Mouse (Mus musculus): ENCODE measurements around the gene Dusp13. TPM values are rescaled to one million over a fixed set of nuclear protein-coding genes. Genes with fewer than 3 reads are reported as not detected.

Dusp13 gene
- polyA plus RNA-seq, 1 experiment: 0.75 TPM

DNA sequence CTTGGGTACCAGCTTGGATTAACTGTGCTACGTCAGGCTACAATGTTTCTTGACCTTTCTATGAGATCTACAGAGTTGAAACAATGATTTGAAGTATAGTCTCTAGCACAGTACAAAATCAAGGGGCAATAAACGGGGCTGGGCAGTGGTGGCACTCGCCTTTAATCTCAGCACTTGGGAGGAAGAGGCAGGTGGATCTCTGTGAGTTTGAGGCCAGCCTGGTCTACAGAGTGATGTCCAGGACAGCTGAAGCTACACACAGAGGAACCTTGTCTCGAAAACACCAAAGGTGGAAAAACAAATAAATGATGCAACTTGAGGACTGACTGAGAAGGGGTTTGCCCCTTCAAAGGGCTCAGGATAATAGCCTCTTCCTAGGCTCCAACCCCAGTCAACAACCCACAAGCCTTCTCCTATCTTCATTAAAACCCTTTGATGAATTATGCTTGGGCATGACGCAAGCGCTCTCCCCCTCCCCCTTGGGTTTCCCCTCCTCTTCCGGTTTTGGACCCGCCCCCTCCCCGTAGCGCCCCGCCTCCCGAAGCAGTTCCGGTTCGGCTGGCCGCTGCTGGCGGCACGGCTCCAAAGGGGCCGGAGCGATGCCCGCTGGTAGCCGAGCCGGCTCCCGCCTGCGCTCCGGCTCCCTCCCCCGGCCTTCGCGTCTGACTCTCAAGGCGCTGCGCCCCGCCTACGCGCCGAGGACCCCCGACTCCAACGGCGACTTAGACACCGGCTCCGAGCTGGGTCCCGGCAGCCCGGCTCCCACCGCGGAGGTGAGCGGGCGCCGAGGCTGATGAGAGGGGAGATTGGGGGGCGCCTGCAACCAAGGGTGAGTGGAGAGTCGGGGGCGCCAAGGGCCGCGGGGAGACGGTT lies 737 bp downstream of the Dusp13 start, which contains the start of gene Samd8:
Gene Samd8 (plus strand): TSS at position 524 of the 873 bp plus-strand sequence.
- peak; percentile 74 for DNase-seq
- WGBS: 6% methylated on average over 52 of the region's 52 CpGs
- H3K27ac ChIP-seq (ENCODE audit: control insufficient read depth, insufficient read depth, low read length): peak within 1 kb of the TSS; percentile 32; the same call in 1 of the 2 replicates
- H3K36me3 ChIP-seq (ENCODE audit: control insufficient read depth, insufficient read depth, low read length): no peaks in the 10 kb centered on the region
- H3K27me3 ChIP-seq (ENCODE audit: control insufficient read depth, insufficient read depth, low read length): no peaks in the 10 kb centered on the region
- H3K4me3 ChIP-seq (ENCODE audit: control insufficient read depth, insufficient read depth, low read length): peak within 1 kb of the TSS; percentile 95
- TF ChIP-seq CTCF (IDR thresholded peaks at IDR 0.05; ENCODE audit: borderline replicate concordance, control insufficient read depth, extremely low read depth, insufficient read depth, low read length, poor library complexity) (no peak), POLR2A (IDR thresholded peaks at IDR 0.05; ENCODE audit: control insufficient read depth, extremely low read depth, insufficient read depth, low read length, poor library complexity) (0 out of 2 replicates have a peak, but pooled peaks have one; percentile 54)
- H3K4me1 ChIP-seq (replicated peaks; ENCODE audit: control insufficient read depth, insufficient read depth, low read length): peaks cover 3% of the 10 kb centered on the region; the same call in 1 of the 2 replicates

DNA sequence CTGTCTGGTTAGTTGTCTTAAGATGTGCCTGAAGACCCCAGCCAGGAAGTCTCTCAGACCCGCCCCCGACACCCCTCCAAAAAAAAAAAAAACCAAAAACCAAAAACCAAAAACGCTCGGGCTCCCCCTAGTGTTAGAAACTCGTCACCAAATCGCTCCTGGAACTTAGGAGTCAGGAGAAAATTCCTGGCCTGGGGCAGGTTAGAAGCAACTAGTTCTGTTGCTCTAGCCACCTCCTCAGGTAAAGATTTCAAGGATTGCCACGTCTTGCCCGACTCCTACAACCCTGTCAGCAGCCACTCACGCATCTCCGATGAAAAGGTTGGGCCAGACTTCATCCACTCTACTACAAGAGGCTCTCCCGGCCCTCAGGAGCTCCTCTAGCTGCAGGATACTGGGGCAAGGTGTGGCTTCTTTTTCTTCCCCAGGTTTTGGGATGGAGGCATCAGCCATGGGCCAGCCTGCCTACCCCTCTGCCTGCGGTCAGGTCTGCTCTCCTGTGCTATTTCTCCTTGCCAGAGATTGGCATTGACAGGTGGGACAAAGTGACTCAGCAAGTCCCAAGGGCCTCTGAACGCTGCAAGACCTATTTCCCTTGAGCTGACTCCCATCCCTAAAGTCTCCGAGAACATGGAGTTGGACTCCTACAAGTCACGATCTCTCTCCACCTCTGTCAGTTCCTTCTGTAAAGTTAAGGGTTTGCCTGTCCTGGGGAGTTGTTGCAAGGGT lies 2.7 kb downstream of the Dusp13 start:
- 47% methylated on average over 15 of the region's 15 CpGs for WGBS
- H3K27me3 ChIP-seq (ENCODE audit: control insufficient read depth, insufficient read depth, low read length): no peaks in the 10 kb centered on the region
- peak; percentile 28 for DNase-seq
- no peak overlapping the region for H3K27ac ChIP-seq (ENCODE audit: control insufficient read depth, insufficient read depth, low read length)
- peak; percentile 20; the same call in 1 of the 2 replicates for TF ChIP-seq CTCF (IDR thresholded peaks at IDR 0.05; ENCODE audit: borderline replicate concordance, control insufficient read depth, extremely low read depth, insufficient read depth, low read length, poor library complexity)
- TF ChIP-seq POLR2A (IDR thresholded peaks at IDR 0.05; ENCODE audit: control insufficient read depth, extremely low read depth, insufficient read depth, low read length, poor library complexity): no peak
- no peaks in the 10 kb centered on the region for H3K36me3 ChIP-seq (ENCODE audit: control insufficient read depth, insufficient read depth, low read length)
- H3K4me3 ChIP-seq (ENCODE audit: control insufficient read depth, insufficient read depth, low read length): no peak overlapping the region
- peaks cover 3% of the 10 kb centered on the region; the same call in 1 of the 2 replicates for H3K4me1 ChIP-seq (replicated peaks; ENCODE audit: control insufficient read depth, insufficient read depth, low read length)

DNA sequence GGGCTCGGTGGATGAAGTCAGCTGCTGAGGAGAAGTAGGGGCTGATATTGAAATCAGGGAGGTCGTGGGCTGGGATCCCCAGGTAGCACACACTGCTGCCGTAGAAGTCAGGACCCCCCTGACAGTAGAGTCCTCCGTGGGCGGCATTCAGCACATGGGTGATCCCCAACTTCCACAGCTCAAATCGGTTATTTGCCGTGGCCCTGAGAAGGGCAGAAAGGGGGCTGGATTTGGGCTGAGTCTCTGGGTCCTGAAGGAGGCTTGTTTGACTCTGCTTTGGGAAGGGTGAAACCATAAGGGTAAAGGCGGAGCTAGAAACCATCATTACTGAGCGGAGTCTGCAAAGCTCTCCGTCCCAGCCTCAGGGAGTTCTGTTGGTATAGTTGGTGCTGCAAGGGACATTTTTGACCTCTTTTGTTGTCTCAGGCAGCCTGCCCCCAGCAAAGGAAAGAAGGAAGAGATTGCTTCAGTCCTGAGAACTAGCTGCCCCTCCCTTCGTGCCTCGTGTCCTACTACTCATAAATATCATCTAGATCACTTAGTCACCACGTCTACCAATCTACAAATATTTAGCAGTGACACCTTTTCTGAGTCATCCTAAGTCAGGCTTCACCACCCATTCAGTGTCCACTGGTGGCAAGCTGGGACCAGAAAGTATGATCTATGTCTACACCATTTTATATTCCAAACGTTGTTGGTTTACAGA lies 3.4 kb downstream of the Dusp13 start:
- Histone ChIP-seq H3K36me3 (ENCODE audit: control insufficient read depth, insufficient read depth, low read length) (no peaks in the 10 kb centered on the region), H3K27ac (ENCODE audit: control insufficient read depth, insufficient read depth, low read length) (no peak overlapping the region), H3K4me1 (replicated peaks; ENCODE audit: control insufficient read depth, insufficient read depth, low read length) (peaks cover 3% of the 10 kb centered on the region; the same call in 1 of the 2 replicates), H3K27me3 (ENCODE audit: control insufficient read depth, insufficient read depth, low read length) (no peaks in the 10 kb centered on the region), H3K4me3 (ENCODE audit: control insufficient read depth, insufficient read depth, low read length) (no peak overlapping the region)
- 71% methylated on average over 14 of the region's 14 CpGs for WGBS
- DNase-seq: no peak
- no peak for TF ChIP-seq POLR2A (IDR thresholded peaks at IDR 0.05; ENCODE audit: control insufficient read depth, extremely low read depth, insufficient read depth, low read length, poor library complexity)
- no peak for TF ChIP-seq CTCF (IDR thresholded peaks at IDR 0.05; ENCODE audit: borderline replicate concordance, control insufficient read depth, extremely low read depth, insufficient read depth, low read length, poor library complexity)

DNA sequence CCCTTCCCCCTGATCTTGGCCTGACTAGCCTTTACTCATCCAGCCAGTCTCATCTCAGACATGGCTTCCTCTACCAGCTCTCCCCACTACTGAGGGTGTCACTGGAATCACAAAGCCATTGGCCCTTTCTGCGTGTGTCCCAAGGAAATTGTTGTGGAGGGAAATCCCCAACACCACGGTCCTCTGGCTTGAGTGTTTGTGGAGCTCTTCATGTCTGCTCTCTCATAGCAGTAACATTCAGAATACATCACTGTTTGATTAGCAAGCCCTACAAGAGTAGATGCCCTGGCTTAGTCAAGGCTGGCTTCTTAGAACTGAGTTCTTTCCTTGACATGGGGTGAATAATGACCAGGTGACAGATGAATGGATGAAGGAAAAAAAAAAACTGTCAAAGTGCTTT lies 4.1 kb downstream of the Dusp13 start:
- Histone ChIP-seq H3K4me1 (replicated peaks; ENCODE audit: control insufficient read depth, insufficient read depth, low read length) (peaks cover 3% of the 10 kb centered on the region; the same call in 1 of the 2 replicates), H3K27me3 (ENCODE audit: control insufficient read depth, insufficient read depth, low read length) (no peaks in the 10 kb centered on the region), H3K27ac (ENCODE audit: control insufficient read depth, insufficient read depth, low read length) (no peak overlapping the region), H3K36me3 (ENCODE audit: control insufficient read depth, insufficient read depth, low read length) (no peaks in the 10 kb centered on the region), H3K4me3 (ENCODE audit: control insufficient read depth, insufficient read depth, low read length) (no peak overlapping the region)
- WGBS: 82% methylated on average over 2 of the region's 2 CpGs
- TF ChIP-seq POLR2A (IDR thresholded peaks at IDR 0.05; ENCODE audit: control insufficient read depth, extremely low read depth, insufficient read depth, low read length, poor library complexity): no peak
- no peak for TF ChIP-seq CTCF (IDR thresholded peaks at IDR 0.05; ENCODE audit: borderline replicate concordance, control insufficient read depth, extremely low read depth, insufficient read depth, low read length, poor library complexity)
- no peak for DNase-seq

DNA sequence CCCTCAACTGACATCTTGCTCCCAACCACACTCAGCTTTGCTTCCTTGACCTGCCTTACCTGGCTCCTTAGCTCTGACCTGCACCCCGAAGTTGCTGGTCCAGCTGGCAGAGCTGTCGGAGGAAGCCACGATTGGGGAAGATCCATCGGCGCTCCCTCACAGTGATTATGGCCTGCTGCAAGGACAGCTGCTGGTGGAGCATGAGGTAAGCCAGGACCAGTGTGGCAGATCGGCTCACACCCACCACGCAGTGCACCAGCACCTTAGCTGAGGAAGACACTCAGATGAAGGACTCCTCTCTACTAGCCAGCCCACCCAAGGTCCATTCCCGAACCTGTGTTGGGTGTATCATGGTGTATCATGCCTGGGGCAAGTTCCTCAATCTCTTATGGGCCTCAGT lies 4.7 kb downstream of the Dusp13 start:
- WGBS: 95% methylated on average over 8 of the region's 8 CpGs
- peaks cover 3% of the 10 kb centered on the region; the same call in 1 of the 2 replicates for H3K4me1 ChIP-seq (replicated peaks; ENCODE audit: control insufficient read depth, insufficient read depth, low read length)
- no peak for DNase-seq
- no peak overlapping the region for H3K27ac ChIP-seq (ENCODE audit: control insufficient read depth, insufficient read depth, low read length)
- no peak overlapping the region for H3K4me3 ChIP-seq (ENCODE audit: control insufficient read depth, insufficient read depth, low read length)
- no peaks in the 10 kb centered on the region for H3K27me3 ChIP-seq (ENCODE audit: control insufficient read depth, insufficient read depth, low read length)
- TF ChIP-seq CTCF (IDR thresholded peaks at IDR 0.05; ENCODE audit: borderline replicate concordance, control insufficient read depth, extremely low read depth, insufficient read depth, low read length, poor library complexity) (no peak), POLR2A (IDR thresholded peaks at IDR 0.05; ENCODE audit: control insufficient read depth, extremely low read depth, insufficient read depth, low read length, poor library complexity) (no peak)
- no peaks in the 10 kb centered on the region for H3K36me3 ChIP-seq (ENCODE audit: control insufficient read depth, insufficient read depth, low read length)

DNA sequence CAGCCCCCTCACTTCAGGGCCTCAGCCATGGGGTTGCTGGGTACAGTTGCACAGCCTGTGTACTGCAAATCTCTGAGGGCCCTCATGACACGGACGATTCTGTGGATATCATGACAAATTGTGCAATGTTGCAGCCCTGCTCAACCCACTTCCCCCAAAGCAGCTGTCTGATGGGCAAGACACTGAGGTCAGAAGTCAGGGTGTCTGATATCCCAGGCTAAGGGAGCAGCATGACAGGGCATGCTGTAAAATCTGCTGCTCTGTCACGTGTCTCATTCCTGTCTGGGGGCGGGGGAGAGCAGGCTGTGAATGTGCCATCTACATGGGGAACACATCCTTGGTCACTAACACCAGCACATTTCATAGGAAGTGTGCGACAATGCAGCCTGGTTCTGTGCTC lies 5.8 kb downstream of the Dusp13 start:
- WGBS: 56% methylated on average over 5 of the region's 5 CpGs
- Histone ChIP-seq H3K27ac (ENCODE audit: control insufficient read depth, insufficient read depth, low read length) (no peak overlapping the region), H3K36me3 (ENCODE audit: control insufficient read depth, insufficient read depth, low read length) (no peaks in the 10 kb centered on the region), H3K4me1 (replicated peaks; ENCODE audit: control insufficient read depth, insufficient read depth, low read length) (peaks cover 2% of the 10 kb centered on the region; the same call in 1 of the 2 replicates), H3K27me3 (ENCODE audit: control insufficient read depth, insufficient read depth, low read length) (no peaks in the 10 kb centered on the region), H3K4me3 (ENCODE audit: control insufficient read depth, insufficient read depth, low read length) (no peak overlapping the region)
- DNase-seq: no peak
- no peak for TF ChIP-seq POLR2A (IDR thresholded peaks at IDR 0.05; ENCODE audit: control insufficient read depth, extremely low read depth, insufficient read depth, low read length, poor library complexity)
- TF ChIP-seq CTCF (IDR thresholded peaks at IDR 0.05; ENCODE audit: borderline replicate concordance, control insufficient read depth, extremely low read depth, insufficient read depth, low read length, poor library complexity): no peak
